8 mouse cellular contexts compared by ENCODE assay signal in genomic region chr3:89300071-89300470, GRCm38 (mm10). TPM values are rescaled to one million over a fixed set of nuclear protein-coding genes. Genes with fewer than 3 reads are reported as not detected.
DNase-seq lines count a peak whose midpoint lies in the region; ATAC-seq and TF ChIP-seq lines count a peak whose summit lies in the region.
"Had no signal": no experiment of that assay in that cellular context is flagged by ENCODE, and none has a peak within 500 bp of the region (broad histone marks: within the 10 kb centered on the region; RNA-seq: fewer than 3 reads in every experiment).

No protein-coding gene starts in this region.

- no peaks in the 10 kb centered on the region for H3K9me3 ChIP-seq in lung, embryonic 14.5 days (ENCODE audit: low read depth, low read length)
- no peaks in the 10 kb centered on the region for H3K9me3 ChIP-seq in hindbrain, embryonic 15.5 days
- H3K9me3 ChIP-seq in liver, embryonic 11.5 days (ENCODE audit: control insufficient read depth, low read length), result no peaks in the 10 kb centered on the region
- no peaks in the 10 kb centered on the region for H3K9me3 ChIP-seq in stomach, embryonic 15.5 days

- no peaks in the 10 kb centered on the region for H3K27me3 ChIP-seq in lung, embryonic 14.5 days (ENCODE audit: insufficient read depth, low read length)
- H3K27me3 ChIP-seq in hindbrain, embryonic 15.5 days, result peaks cover 4% of the 10 kb centered on the region
- H3K27me3 ChIP-seq in liver, embryonic 11.5 days (replicated peaks; ENCODE audit: control insufficient read depth, insufficient read depth, low read length), result peaks cover 5% of the 10 kb centered on the region
- no peaks in the 10 kb centered on the region for H3K27me3 ChIP-seq in stomach, embryonic 15.5 days (replicated peaks)

- no peak for ATAC-seq in lung, embryonic 14.5 days (ENCODE audit: insufficient read depth)
- ATAC-seq in hindbrain, embryonic 15.5 days (ENCODE audit: low FRiP score, low read depth), result no peak
- ATAC-seq in liver, embryonic 11.5 days (replicated peaks; ENCODE audit: low FRiP score), result no peak
- ATAC-seq in stomach, embryonic 15.5 days (ENCODE audit: insufficient read depth, low FRiP score, low read depth), result no peak

- peak overlapping the region; percentile 52 for H3K4me2 ChIP-seq in lung, embryonic 14.5 days
- H3K4me2 ChIP-seq in hindbrain, embryonic 15.5 days, result peak overlapping the region; percentile 47
- H3K4me2 ChIP-seq in liver, embryonic 11.5 days, result peak overlapping the region; percentile 57
- peak overlapping the region; percentile 56 for H3K4me2 ChIP-seq in stomach, embryonic 15.5 days

- H3K4me1 ChIP-seq in lung, embryonic 14.5 days (ENCODE audit: insufficient read depth), result no peaks in the 10 kb centered on the region
- peaks cover 7% of the 10 kb centered on the region for H3K4me1 ChIP-seq in hindbrain, embryonic 15.5 days (replicated peaks)
- peaks cover 3% of the 10 kb centered on the region; the same call in 1 of the 2 replicates for H3K4me1 ChIP-seq in liver, embryonic 11.5 days (replicated peaks; ENCODE audit: control insufficient read depth, insufficient read depth, low read length)
- no peaks in the 10 kb centered on the region for H3K4me1 ChIP-seq in stomach, embryonic 15.5 days

- no peak overlapping the region for H3K4me3 ChIP-seq in lung, embryonic 14.5 days (ENCODE audit: low read depth, low read length)
- H3K4me3 ChIP-seq in hindbrain, embryonic 15.5 days, result no peak overlapping the region
- H3K4me3 ChIP-seq in liver, embryonic 11.5 days (ENCODE audit: low read depth, low read length), result no peak overlapping the region
- H3K4me3 ChIP-seq in stomach, embryonic 15.5 days (replicated peaks), result peak overlapping the region; percentile 20; the same call in 1 of the 2 replicates

- DNase-seq in lung, embryonic 14.5 days, result no peak
- DNase-seq in lung, postnatal 4 days, result no peak
- no peak for DNase-seq in liver, embryonic 11.5 days (ENCODE audit: low spot score)
- no peak for DNase-seq in frontal cortex, postnatal 10 days (ENCODE audit: low spot score in 2 of 2)
- no peak for DNase-seq in thymus, postnatal 36 days

- H3K9ac ChIP-seq in lung, embryonic 14.5 days, result no peak overlapping the region
- H3K9ac ChIP-seq in hindbrain, embryonic 15.5 days, result no peak overlapping the region
- no peak overlapping the region for H3K9ac ChIP-seq in liver, embryonic 11.5 days (ENCODE audit: low read depth, low read length)
- H3K9ac ChIP-seq in stomach, embryonic 15.5 days, result no peak overlapping the region

- 19% methylated on average over 1 of the region's 1 CpGs for WGBS in lung, embryonic 14.5 days
- whole genome bisulfite sequencing in hindbrain, embryonic 15.5 days, result 71% methylated on average over 1 of the region's 1 CpGs
- WGBS in liver, embryonic 11.5 days, result 43% methylated on average over 1 of the region's 1 CpGs
- 29% methylated on average over 1 of the region's 1 CpGs for whole genome bisulfite sequencing in stomach, embryonic 15.5 days

- no peak overlapping the region for H3K27ac ChIP-seq in lung, embryonic 14.5 days (ENCODE audit: low read depth)
- H3K27ac ChIP-seq in hindbrain, embryonic 15.5 days (replicated peaks), result no peak overlapping the region
- no peak overlapping the region for H3K27ac ChIP-seq in liver, embryonic 11.5 days (ENCODE audit: low read depth, low read length)
- no peak overlapping the region for H3K27ac ChIP-seq in stomach, embryonic 15.5 days

- TF ChIP-seq CTCF in lung, embryonic 14.5 days (IDR thresholded peaks at IDR 0.05; ENCODE audit: low read depth), result no peak

- no peaks in the 10 kb centered on the region for H3K36me3 ChIP-seq in lung, embryonic 14.5 days (ENCODE audit: insufficient read depth)
- H3K36me3 ChIP-seq in hindbrain, embryonic 15.5 days, result no peaks in the 10 kb centered on the region
- no peaks in the 10 kb centered on the region for H3K36me3 ChIP-seq in liver, embryonic 11.5 days (ENCODE audit: control insufficient read depth, insufficient read depth, low read length)
- H3K36me3 ChIP-seq in stomach, embryonic 15.5 days, result no peaks in the 10 kb centered on the region

RNA-seq across cellular contexts. Expression of gene Efna1, which starts 19.1 kb away (rescaled TPM):
- 68.3 and 70.4 TPM in 2 replicates for polyA plus RNA-seq in lung, embryonic 14.5 days (2014; fragmentation: Nextera tagmentation; extraction: Ambion mirVana)
- 8.9 and 9.1 TPM in 2 replicates for polyA plus RNA-seq in hindbrain, embryonic 15.5 days (2015; fragmentation: Nextera tagmentation; extraction: Ambion mirVana)
- 11.4 and 11.8 TPM in 2 replicates for polyA plus RNA-seq in liver, embryonic 11.5 days (2014; fragmentation: Nextera tagmentation; extraction: Ambion mirVana)
- polyA plus RNA-seq in stomach, embryonic 15.5 days (2015; fragmentation: Nextera tagmentation; extraction: Ambion mirVana), result 41.4 and 46.1 TPM in 2 replicates

RNA-seq across cellular contexts. Expression of gene Efna3, which starts 22.7 kb away (rescaled TPM):
- 4.7 and 5.8 TPM in 2 replicates for polyA plus RNA-seq in lung, embryonic 14.5 days (2014; fragmentation: Nextera tagmentation; extraction: Ambion mirVana)
- 62.4 and 72.3 TPM in 2 replicates for polyA plus RNA-seq in hindbrain, embryonic 15.5 days (2015; fragmentation: Nextera tagmentation; extraction: Ambion mirVana)
- 2.1 and 3.9 TPM in 2 replicates for polyA plus RNA-seq in liver, embryonic 11.5 days (2014; fragmentation: Nextera tagmentation; extraction: Ambion mirVana)
- polyA plus RNA-seq in stomach, embryonic 15.5 days (2015; fragmentation: Nextera tagmentation; extraction: Ambion mirVana), result 9.5 and 9.6 TPM in 2 replicates
- polyA plus RNA-seq: spleen, adult 2 months had no signal

RNA-seq across cellular contexts. Expression of gene Slc50a1, which starts 29.7 kb away (rescaled TPM):
- 58.5 and 60.2 TPM in 2 replicates for polyA plus RNA-seq in lung, embryonic 14.5 days (2014; fragmentation: Nextera tagmentation; extraction: Ambion mirVana)
- 36.2 and 38.5 TPM in 2 replicates for polyA plus RNA-seq in hindbrain, embryonic 15.5 days (2015; fragmentation: Nextera tagmentation; extraction: Ambion mirVana)
- polyA plus RNA-seq in liver, embryonic 11.5 days (2014; fragmentation: Nextera tagmentation; extraction: Ambion mirVana), result 25.3 and 31.5 TPM in 2 replicates
- polyA plus RNA-seq in stomach, embryonic 15.5 days (2015; fragmentation: Nextera tagmentation; extraction: Ambion mirVana), result 74.4 and 75.3 TPM in 2 replicates

RNA-seq across cellular contexts. Expression of gene Efna4, which starts 37.8 kb away (rescaled TPM):
- polyA plus RNA-seq in lung, embryonic 14.5 days (2014; fragmentation: Nextera tagmentation; extraction: Ambion mirVana), result 24.6 and 27.0 TPM in 2 replicates
- polyA plus RNA-seq in hindbrain, embryonic 15.5 days (2015; fragmentation: Nextera tagmentation; extraction: Ambion mirVana), result 6.0 and 7.4 TPM in 2 replicates
- 6.5 and 6.9 TPM in 2 replicates for polyA plus RNA-seq in liver, embryonic 11.5 days (2014; fragmentation: Nextera tagmentation; extraction: Ambion mirVana)
- polyA plus RNA-seq in stomach, embryonic 15.5 days (2015; fragmentation: Nextera tagmentation; extraction: Ambion mirVana), result 17.9 and 19.4 TPM in 2 replicates

RNA-seq across cellular contexts. Expression of gene Dpm3, which starts 40.9 kb away (rescaled TPM):
- 118 and 119 TPM in 2 replicates for polyA plus RNA-seq in lung, embryonic 14.5 days (2014; fragmentation: Nextera tagmentation; extraction: Ambion mirVana)
- 80.0 and 88.4 TPM in 2 replicates for polyA plus RNA-seq in hindbrain, embryonic 15.5 days (2015; fragmentation: Nextera tagmentation; extraction: Ambion mirVana)
- 106 and 118 TPM in 2 replicates for polyA plus RNA-seq in liver, embryonic 11.5 days (2014; fragmentation: Nextera tagmentation; extraction: Ambion mirVana)
- 129 and 132 TPM in 2 replicates for polyA plus RNA-seq in stomach, embryonic 15.5 days (2015; fragmentation: Nextera tagmentation; extraction: Ambion mirVana)
